Mouse (Mus musculus) left cerebral cortex, postnatal 10 days (tissue): ENCODE data around the gene Cd3eap. TPM values are rescaled to one million over a fixed set of nuclear protein-coding genes. Genes with fewer than 3 reads are reported as not detected.

ENCODE experiments used
- DNase-seq, 2 experiments: peaks; one replicate each; pipeline ENCODE4 v3.0.0; 2021 to 2022; ENCODE audit warnings: low spot score in 2 of 2, mixed read lengths in 1 of 2; ENCODE audit errors: extremely low spot score in 1 of 2
- intact Hi-C: fragments of 180-260 bp; cut with DNase I; formaldehyde crosslinking; loops from one replicate; pipeline ENCODE4 v1.15.1; 2025
- total RNA-seq, 2 experiments: library from RNA; stranded (reverse); gene quantifications; 2 replicates each; pipeline ENCODE4 v1.2.3; 2021

Cd3eap gene
- total RNA-seq, result 10 to 100 TPM; 16.8 to 18.2 TPM

GRCm38 (mm10) chr7:19359299-19359891 lies at the start of gene Cd3eap, which contains the start of gene Ppp1r13l:
TSS of gene Cd3eap (minus strand) at chr7:19359483.
TSS of gene Ppp1r13l (plus strand) at chr7:19359749.
- DNase-seq, result peak; percentile 84 to 93
- intact Hi-C loops, result no loop called here

DNA sequence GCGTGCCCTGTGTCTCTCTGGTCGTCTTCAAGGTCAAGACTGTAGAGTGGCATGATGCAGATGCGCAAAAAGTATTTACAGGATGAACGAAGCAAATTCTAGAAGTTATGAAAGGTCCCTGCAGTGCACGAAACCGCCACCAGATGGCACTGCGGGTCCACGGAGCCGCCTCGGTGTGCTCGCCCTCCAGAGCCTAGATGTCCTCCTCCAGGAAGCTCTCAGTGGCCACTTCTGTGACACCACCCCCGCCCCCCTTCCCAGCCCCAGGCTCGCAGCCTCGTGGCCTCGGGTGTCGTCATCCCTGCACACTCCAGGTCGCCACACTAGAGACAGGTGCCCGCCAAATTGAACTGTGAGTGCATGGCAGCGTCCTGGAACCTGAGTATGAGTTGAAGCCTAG lies 46.1 kb upstream of the Cd3eap start:
- intact Hi-C loops, result loop anchor here (5.0 to 10.0 kb wide), 2 partner anchors 167 to 299 kb away; no protein-coding TSS in a partner anchor
- peak; percentile 57 to 77 for DNase-seq

GRCm38 (mm10) chr7:19404476-19404875 lies 45.2 kb upstream of the Cd3eap start, which contains the start of gene Ckm:
TSS of gene Ckm (plus strand) at chr7:19404776.
- intact Hi-C loops, result loop anchor here (10.0 kb wide), 1 partner anchor 300 kb away; no protein-coding TSS in a partner anchor

DNA sequence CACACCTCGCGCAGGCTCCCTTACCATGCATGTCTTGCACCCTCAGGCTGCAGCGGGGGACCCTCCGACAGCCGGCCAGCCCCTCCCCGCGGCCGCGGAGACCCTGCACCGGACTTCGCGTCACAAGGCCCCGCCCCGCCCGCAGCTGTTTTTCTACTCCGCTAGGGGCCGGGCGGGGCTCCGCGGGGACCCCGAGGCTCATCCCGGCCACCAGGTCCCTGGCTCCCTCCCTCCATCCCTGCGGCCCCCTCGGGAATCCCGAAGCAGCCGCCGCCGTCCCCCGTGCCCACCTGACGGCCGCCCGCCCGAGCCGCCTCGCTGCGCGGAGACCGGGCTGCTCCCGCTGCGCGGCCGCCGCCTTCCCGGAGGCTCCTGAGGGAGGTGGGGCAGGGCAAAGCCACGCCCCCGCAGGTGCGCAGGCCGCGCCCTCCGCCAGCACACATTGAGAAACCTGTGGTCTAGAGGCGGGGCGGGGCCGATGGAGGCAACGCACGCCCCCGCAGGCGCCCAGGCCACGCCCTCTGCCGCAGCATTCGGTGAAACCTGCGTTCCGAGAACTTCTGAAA lies 44.5 kb upstream of the Cd3eap start, which contains the start of gene Klc3:
TSS of gene Klc3 (minus strand) at position 374 of the 566 bp plus-strand sequence.
- peak in 1 of 2 experiments; percentile 54 for DNase-seq
- intact Hi-C loops, result loop anchor here (10.0 kb wide), 1 partner anchor 301 kb away; no protein-coding TSS in a partner anchor

More at GRCm38 (mm10) chr7:19404476-19404875, 45.2 kb upstream of the Cd3eap start, which contains the start of gene Ckm:
- DNase-seq, result no peak

DNA sequence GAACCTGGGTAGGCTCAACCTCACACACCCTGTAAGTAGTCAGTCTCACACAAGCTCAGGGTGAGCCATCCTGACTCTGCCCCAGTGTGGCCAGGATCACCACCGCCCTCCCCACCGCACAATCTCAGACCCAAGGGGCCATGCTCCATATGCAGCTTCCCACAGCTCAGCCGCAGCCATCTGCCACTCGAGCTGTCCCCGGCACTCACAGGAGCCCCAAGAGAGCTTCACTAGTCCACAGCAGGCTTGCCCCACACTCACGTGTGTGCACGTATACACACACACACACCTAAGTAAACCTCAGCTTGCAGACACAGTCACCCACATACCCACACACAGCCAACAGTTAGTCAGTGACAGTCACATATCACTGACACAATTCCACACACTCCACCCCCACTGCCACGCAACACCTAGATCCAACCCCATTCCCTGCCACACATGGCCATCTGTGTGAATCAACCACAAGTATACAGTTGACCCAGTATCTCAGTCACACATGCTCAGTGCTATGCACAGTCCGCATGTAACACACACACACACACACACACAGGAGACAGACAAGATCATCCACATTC lies 43.3 kb upstream of the Cd3eap start:
- intact Hi-C loops, result loop anchor here (10.0 kb wide), 1 partner anchor 302 kb away; no protein-coding TSS in a partner anchor
- no peak for DNase-seq

DNA sequence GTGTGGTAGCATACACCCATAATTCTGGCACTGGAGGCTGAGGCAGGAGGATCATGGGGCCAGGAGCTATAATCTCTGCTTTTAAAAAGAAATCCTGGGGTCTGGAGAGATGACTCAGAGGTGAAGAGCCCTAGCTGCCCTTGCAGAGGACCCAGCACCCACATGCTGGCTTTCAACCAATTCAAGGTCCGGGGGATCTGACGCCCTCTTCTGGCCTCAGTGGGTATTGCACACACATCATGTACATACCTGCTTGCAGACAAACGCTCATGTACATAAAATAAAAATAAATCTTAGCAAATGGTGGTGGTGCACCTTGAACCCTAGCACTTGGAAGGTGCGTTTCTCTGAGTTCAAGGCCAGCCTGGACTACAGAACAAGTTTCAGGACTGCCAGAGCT lies 41.7 kb upstream of the Cd3eap start:
- no peak for DNase-seq
- intact Hi-C loops, result loop anchor here (10.0 kb wide), 1 partner anchor 304 kb away; no protein-coding TSS in a partner anchor

- peak in 1 of 2 experiments; percentile 57 for DNase-seq
- intact Hi-C loops, result loop anchor here (10.0 kb wide), 1 partner anchor 305 kb away; no protein-coding TSS in a partner anchor
Measured at GRCm38 (mm10) chr7:19399496-19400280, 40.4 kb upstream of the Cd3eap start.

GRCm38 (mm10) chr7:19394484-19394883 lies 35.2 kb upstream of the Cd3eap start:
- DNase-seq, result no peak
- intact Hi-C loops, result no loop called here

DNA sequence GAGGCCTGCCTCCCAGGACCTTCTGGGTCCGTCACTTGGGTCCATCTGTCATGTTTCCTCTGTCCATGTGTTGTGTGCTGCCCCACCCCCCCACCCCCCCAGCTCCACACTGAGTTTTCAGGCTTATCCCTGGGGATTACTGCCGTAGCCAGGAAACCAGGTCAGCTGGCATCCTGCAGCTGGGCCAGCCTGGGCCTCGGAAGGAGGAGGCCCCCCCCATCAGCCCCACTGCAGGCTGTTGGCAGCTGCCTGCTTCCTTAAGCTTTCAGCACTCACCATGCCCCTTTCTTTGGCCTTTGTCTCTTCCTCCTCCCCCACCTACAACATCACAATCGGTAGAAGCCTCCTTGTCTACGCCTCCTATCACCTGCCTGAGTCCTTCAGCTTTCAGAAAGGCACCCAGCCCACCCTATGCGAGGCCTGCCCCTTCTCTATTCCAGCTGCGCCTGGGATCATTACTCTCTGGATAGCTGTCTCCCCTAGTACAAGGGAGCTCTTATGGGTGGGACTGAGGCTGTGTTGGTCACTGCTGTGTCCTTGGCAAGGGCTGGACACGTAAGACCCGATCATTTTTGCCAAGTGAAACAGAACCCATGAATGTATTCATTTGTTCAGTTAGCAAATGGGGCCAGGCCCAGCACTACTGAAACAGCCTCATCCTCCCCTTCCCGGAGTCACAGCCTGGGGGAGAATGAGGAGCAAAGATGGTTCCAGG lies 29.6 kb upstream of the Cd3eap start:
- DNase-seq, result peak in 1 of 2 experiments; percentile 75
- intact Hi-C loops, result no loop called here

DNA sequence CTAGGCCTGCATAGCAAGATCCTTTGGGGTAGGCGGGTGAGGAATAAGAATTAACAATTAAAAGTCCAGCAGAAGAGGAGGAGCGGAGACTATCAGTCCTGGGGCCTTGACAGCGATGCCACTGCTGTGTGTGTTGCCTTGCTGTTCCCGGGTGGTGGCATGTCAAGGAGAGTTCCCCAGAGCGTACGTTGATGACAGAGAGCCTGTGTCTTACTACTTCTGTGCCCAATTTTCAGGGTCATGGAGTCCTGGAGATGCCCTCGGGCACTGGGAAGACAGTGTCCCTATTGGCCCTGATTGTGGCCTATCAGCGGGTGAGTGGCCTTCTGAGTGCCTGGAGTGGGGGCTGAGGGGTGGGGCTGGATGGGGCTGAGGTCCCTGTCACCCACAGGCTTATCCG lies 24.4 kb upstream of the Cd3eap start:
- intact Hi-C loops, result no loop called here
- no peak for DNase-seq

DNA sequence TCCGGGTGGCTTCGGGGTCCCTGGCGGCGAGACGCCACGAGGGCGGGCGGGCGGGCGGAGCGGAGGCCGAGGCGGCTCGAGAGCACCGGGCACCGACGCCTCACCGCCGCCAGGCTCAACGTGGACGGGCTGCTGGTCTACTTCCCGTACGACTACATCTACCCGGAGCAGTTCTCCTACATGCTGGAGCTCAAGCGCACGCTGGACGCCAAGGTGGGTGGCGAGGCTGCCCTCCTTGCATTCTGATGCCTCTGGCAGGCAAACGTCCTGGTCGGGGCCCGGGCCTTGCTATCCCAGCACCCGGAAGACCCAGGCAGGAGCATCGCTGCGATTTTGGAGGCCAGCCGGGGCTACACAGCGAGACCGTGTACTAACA lies 22.9 kb upstream of the Cd3eap start:
- peak in 1 of 2 experiments; percentile 55 for DNase-seq
- intact Hi-C loops, result no loop called here

- DNase-seq, result peak; percentile 98 to 100
- intact Hi-C loops, result no loop called here
Measured at GRCm38 (mm10) chr7:19381377-19382165, 22.3 kb upstream of the Cd3eap start, which contains the start of gene Ercc2. TSS of gene Ercc2 (plus strand) at chr7:19382010.

DNA sequence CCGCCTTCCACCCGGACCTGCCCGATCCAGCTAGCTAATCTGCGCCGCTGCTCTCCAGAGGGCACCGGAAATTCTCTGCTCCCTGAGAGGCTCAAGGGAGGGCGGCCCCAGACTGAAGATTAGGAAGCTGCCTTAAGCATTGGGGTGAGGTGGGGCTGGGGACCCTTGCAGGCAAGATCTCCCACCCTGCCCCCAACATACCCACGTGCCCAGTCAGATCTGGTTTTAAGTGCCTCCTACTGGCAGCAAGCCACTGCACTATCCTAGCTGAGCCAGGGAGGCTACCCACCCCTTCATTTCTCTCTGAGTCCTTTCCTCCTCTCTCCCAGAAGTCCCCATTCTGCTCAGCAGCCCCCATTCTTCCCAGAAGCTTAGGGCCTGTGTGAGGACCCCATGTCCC lies 18.8 kb upstream of the Cd3eap start:
- intact Hi-C loops, result no loop called here
- DNase-seq, result no peak

- intact Hi-C loops, result no loop called here
- DNase-seq, result no peak
Measured at GRCm38 (mm10) chr7:19376019-19376418, 16.7 kb upstream of the Cd3eap start.

GRCm38 (mm10) chr7:19375368-19375767 lies 16.1 kb upstream of the Cd3eap start:
- intact Hi-C loops, result no loop called here
- DNase-seq, result no peak

DNA sequence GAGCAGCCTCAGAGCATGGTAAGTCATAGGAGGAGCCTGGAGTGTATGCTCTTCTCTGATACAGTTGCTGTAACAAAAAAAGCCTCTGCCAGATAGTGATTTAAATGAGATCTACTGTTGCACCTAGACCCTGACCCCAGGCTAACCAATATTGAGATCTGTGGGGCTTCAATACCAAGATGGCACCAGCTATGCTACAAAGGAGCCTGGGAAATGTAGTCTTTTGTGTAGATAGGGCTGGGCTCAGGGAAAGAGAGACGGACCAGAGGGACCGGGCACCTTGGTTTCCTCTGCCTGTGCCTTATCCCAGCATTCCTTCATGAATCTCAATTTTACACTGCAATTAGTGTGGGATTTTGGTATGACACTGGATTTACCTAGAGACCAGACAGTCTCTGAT lies 14.1 kb upstream of the Cd3eap start:
- no peak for DNase-seq
- intact Hi-C loops, result no loop called here

DNA sequence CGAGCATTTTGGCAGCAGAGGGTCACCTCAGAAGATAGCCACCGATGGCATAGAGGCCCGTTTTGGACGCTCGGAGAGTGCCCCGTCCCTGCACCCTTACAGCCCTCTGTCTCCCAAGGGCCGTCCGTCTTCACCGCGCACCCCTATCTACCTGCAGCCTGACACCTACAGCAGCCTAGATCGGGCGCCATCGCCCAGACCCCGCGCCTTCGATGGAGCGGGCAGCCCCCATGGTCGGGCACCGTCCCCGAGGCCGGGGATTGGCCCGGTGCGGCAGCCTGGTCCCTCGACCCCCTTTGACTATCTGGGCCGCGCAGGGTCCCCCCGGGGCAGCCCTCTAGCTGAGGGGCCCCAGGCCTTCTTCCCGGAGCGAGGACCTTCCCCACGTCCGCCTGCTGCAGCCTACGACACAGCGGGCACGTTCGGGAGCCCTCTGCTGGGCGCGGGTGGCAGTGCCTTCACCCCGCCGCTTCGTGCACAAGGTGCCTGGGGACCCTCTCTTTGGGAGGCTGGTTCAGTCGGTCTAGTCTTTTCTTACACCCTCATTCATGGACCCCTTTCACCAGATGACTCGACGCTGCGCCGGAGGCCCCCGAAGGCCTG lies 10.6 kb upstream of the Cd3eap start:
- peak in 1 of 2 experiments; percentile 81 for DNase-seq
- intact Hi-C loops, result no loop called here
